Mouse (Mus musculus) spleen, adult 2 months (tissue): Measurements from ENCODE around the gene Cnnm1. TPM values are rescaled to one million over a fixed set of nuclear protein-coding genes. Genes with fewer than 3 reads are reported as not detected.

Experiments used
- DNase-seq, 2 experiments: peaks; one replicate each; pipeline versions ENCODE4 v3.0.0 to v3.0.0-alpha.2; 2012 to 2021; ENCODE audit warnings: low spot score in 2 of 2, low read depth in 1 of 2
- H3K27ac ChIP-seq: fragments of 200-500 bp; 2 replicates; pipeline ENCODE4 v1.5.1; 2012; ENCODE audit warnings: low read length, inconsistent platforms; ENCODE audit not compliant: insufficient read depth
- H3K27me3 ChIP-seq: fragments of 200-500 bp; 2 replicates; pipeline ENCODE4 v1.6.1; 2012; ENCODE audit warnings: mild to moderate bottlenecking, moderate library complexity, low read length, inconsistent platforms; ENCODE audit not compliant: control insufficient read depth, insufficient read depth
- H3K36me3 ChIP-seq: fragments of 200-500 bp; 2 replicates; pipeline ENCODE4 v1.6.1; 2012; ENCODE audit warnings: mild to moderate bottlenecking, low read length, inconsistent platforms; ENCODE audit not compliant: control insufficient read depth, insufficient read depth
- H3K4me1 ChIP-seq: fragments of 200-500 bp; 2 replicates; pipeline ENCODE4 v1.6.1; 2011; ENCODE audit warnings: inconsistent platforms; ENCODE audit not compliant: control insufficient read depth, insufficient read depth, insufficient read length
- H3K4me3 ChIP-seq: fragments of 200-500 bp; 2 replicates; pipeline ENCODE4 v1.5.1; 2011; ENCODE audit warnings: mild to moderate bottlenecking, inconsistent platforms; ENCODE audit not compliant: insufficient read depth, insufficient read length; ENCODE audit errors: extremely low read depth
- CTCF ChIP-seq: fragments of 200-500 bp; IDR thresholded peaks from 2 replicates; pipeline ENCODE4 v1.5.1; 2011; ENCODE audit warnings: mild to moderate bottlenecking, inconsistent platforms; ENCODE audit not compliant: insufficient read depth, insufficient read length, insufficient replicate concordance; ENCODE audit errors: extremely low read depth
- POLR2A ChIP-seq: fragments of 200-500 bp; IDR thresholded peaks from 2 replicates; pipeline ENCODE4 v1.6.1; 2011; ENCODE audit warnings: low read depth, low read length, inconsistent platforms
- WGBS: fragments of 180-500 bp; shearing (Covaris S2); methylation state at CpG from one replicate; pipeline ENCODE4 v1.1.7; 2018; 5-methylcytosine and 5-hydroxymethylcytosine counted together
- polyA plus RNA-seq: library from polyadenylated mRNA; depleted of rRNA; stranded (reverse); fragments of >200 nt; gene quantifications from 2 replicates; pipeline ENCODE4 v1.2.3, GENCODE M21; 2012

Cnnm1 gene
- polyA plus RNA-seq, 1 experiment: 0.06 TPM

- DNase-seq: no peak
- Histone ChIP-seq H3K27ac (no peak overlapping the region), H3K36me3 (peaks cover 18% of the 10 kb centered on the region), H3K4me1 (no peaks in the 10 kb centered on the region), H3K4me3 (no peak overlapping the region), H3K27me3 (no peaks in the 10 kb centered on the region)
- 95% methylated on average over 14 of the region's 14 CpGs for WGBS
- TF ChIP-seq CTCF (no peak), POLR2A (no peak)
These were observed 70.4 kb downstream of the Cnnm1 start for GRCm38 (mm10) chr19:43510436-43511220.

DNA sequence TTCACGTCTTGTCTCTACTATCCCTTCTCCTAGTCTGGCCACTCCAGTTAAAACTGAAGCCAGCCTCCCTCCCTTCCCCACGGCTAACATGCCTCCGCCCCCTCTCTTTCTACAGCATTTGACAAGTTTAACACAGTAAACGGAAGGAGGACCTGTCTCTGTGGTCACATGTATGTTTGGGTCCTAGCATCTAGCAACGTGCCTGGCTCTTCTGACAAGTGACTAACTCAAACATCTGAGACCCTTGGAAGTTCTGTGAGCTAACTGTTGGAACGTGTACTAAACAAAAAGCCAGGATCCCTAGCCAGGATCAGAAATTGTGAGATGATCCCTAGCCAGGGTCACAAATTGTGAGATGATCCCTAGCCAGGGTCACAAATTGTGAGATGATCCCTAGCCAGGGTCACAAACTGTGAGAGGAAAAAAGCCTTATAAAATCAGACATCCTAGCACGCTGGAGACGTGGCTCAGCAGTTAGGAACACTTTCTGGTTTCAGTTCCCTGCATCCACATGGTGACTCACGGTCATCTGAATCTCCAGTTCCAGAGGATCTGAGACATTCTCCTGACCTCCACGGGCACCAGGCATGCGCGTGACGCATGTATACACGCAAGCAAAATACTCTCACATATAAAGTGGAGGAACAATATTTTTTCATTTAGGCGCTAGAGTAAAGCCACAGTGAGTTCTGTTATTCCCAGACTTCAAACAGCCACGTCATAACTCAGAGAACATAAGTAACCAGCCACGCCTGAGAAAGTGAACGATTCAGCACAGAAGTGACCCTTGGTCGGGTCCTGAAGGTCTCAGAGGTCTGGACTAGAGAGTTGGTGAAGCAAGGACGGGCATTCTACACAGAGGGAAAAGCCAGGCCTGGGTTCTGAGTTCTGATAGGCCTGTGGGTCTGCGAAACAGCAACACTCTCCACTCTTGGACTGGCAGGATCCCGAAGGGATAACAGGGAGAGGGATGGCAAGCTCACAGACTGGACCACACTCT is 71.7 kb downstream of the Cnnm1 start:
- peaks cover 15% of the 10 kb centered on the region for H3K36me3 ChIP-seq
- H3K27ac ChIP-seq: peak overlapping the region; percentile 4; the same call in 1 of the 2 replicates
- no peak for TF ChIP-seq CTCF
- no peak for TF ChIP-seq POLR2A
- no peaks in the 10 kb centered on the region for H3K4me1 ChIP-seq
- H3K27me3 ChIP-seq: no peaks in the 10 kb centered on the region
- DNase-seq: no peak
- no peak overlapping the region for H3K4me3 ChIP-seq
- WGBS: 86% methylated on average over 22 of the region's 22 CpGs

- TF ChIP-seq POLR2A (no peak), CTCF (no peak)
- WGBS: 94% methylated on average over 8 of the region's 8 CpGs
- H3K27me3 ChIP-seq: no peaks in the 10 kb centered on the region
- peaks cover 9% of the 10 kb centered on the region; the same call in 1 of the 2 replicates for H3K36me3 ChIP-seq
- H3K4me3 ChIP-seq: no peak overlapping the region
- no peaks in the 10 kb centered on the region for H3K4me1 ChIP-seq
- no peak for DNase-seq
- H3K27ac ChIP-seq: no peak overlapping the region
These were observed 73.6 kb downstream of the Cnnm1 start for GRCm38 (mm10) chr19:43513874-43514273.

- H3K4me1 ChIP-seq: peaks cover 3% of the 10 kb centered on the region; the same call in 1 of the 2 replicates
- TF ChIP-seq POLR2A: no peak
- TF ChIP-seq CTCF: no peak
- DNase-seq: no peak
- WGBS: 91% methylated on average over 23 of the region's 23 CpGs
- peaks cover 6% of the 10 kb centered on the region; the same call in 1 of the 2 replicates for H3K36me3 ChIP-seq
- H3K4me3 ChIP-seq: no peak overlapping the region
- no peak overlapping the region for H3K27ac ChIP-seq
- no peaks in the 10 kb centered on the region for H3K27me3 ChIP-seq
These were observed 75.6 kb downstream of the Cnnm1 start for GRCm38 (mm10) chr19:43515668-43516396.

DNA sequence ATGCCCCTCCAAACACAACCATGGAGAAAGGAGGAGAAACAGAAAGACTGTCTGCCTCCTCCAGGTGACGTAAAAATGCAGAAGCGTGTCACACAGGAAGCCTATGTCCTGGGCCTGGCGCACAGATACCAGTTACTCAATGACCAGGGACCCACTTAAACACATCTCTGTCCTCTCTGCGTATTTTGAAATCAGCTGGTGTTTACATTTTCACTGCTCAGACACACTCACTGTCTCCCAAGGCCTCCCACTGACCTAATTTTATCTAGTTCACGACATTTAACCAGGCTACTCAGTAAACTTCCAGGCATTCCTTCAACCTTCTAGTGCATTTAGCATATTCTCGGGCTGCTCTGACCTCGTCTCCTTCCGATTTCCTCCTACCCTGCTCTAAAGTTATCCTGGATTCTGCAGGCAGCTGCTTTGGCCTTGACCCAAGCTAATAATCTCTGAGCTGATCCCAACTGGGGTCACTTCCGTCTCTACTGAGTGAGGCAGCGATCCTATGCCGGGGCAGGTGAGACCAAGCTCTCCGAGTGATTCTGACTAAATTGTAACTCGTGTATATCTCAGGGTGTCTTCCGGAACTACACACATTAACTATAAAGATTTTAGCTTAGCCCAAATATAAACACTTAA is 76.3 kb downstream of the Cnnm1 start:
- H3K4me1 ChIP-seq: peaks cover 3% of the 10 kb centered on the region; the same call in 1 of the 2 replicates
- no peaks in the 10 kb centered on the region for H3K27me3 ChIP-seq
- TF ChIP-seq CTCF (no peak), POLR2A (no peak)
- H3K4me3 ChIP-seq: no peak overlapping the region
- H3K27ac ChIP-seq: no peak overlapping the region
- no peak for DNase-seq
- WGBS: 86% methylated on average over 14 of the region's 14 CpGs
- peaks cover 6% of the 10 kb centered on the region; the same call in 1 of the 2 replicates for H3K36me3 ChIP-seq

- Histone ChIP-seq H3K27ac (no peak overlapping the region), H3K27me3 (no peaks in the 10 kb centered on the region), H3K4me1 (peaks cover 3% of the 10 kb centered on the region; the same call in 1 of the 2 replicates), H3K36me3 (peaks cover 5% of the 10 kb centered on the region; the same call in 1 of the 2 replicates), H3K4me3 (no peak overlapping the region)
- TF ChIP-seq POLR2A (no peak), CTCF (no peak)
- WGBS: 92% methylated on average over 6 of the region's 6 CpGs
- no peak for DNase-seq
These were observed 77.1 kb downstream of the Cnnm1 start for GRCm38 (mm10) chr19:43517320-43517719.
